Mouse (Mus musculus): ENCODE results near the gene Yes1.

GRCm38 (mm10) chr5:32608516-32608915, 2.5 kb upstream of the Yes1 start:
- no peak for TF ChIP-seq GATA1 (IDR thresholded peaks at IDR 0.05; ENCODE audit: borderline replicate concordance, low read length)
- TF ChIP-seq POLR2AphosphoS5 (IDR thresholded peaks at IDR 0.05; ENCODE audit: insufficient replicate concordance, low read depth, low read length) = no peak
